Mouse (Mus musculus) hindbrain, embryonic 13.5 days (tissue): ENCODE measurements around the gene Smad9. TPM values are rescaled to one million over a fixed set of nuclear protein-coding genes. Genes with fewer than 3 reads are reported as not detected.
A peak's percentile ranks its signal among the peaks of the same experiment; 100 is the strongest.

Experiments used
- ATAC-seq: fragments of 200-750 bp; cut with Nextera tagmentation; 2 replicates; pipeline ENCODE4 v1.8.0; 2017; ENCODE audit warnings: moderate TSS enrichment; ENCODE audit not compliant: low FRiP score
- H3K27ac ChIP-seq: fragments of 300-500 bp; sonication (generic); 2 replicates; pipeline ENCODE4 v1.5.1; 2015; ENCODE audit warnings: inconsistent platforms, mild to moderate bottlenecking, moderate library complexity
- H3K27me3 ChIP-seq: fragments of 300-500 bp; sonication (generic); 2 replicates; pipeline ENCODE4 v1.6.1; 2015; ENCODE audit warnings: mild to moderate bottlenecking, inconsistent platforms
- H3K36me3 ChIP-seq: fragments of 300-500 bp; sonication (generic); 2 replicates; pipeline ENCODE4 v1.6.1; 2015; ENCODE audit warnings: mild to moderate bottlenecking, inconsistent platforms
- H3K4me1 ChIP-seq: fragments of 300-500 bp; sonication (generic); replicated peaks from 2 replicates; pipeline ENCODE4 v1.6.1; 2015; ENCODE audit warnings: inconsistent platforms
- H3K4me2 ChIP-seq: fragments of 300-500 bp; sonication (generic); 2 replicates; pipeline ENCODE4 v1.6.1; 2015; ENCODE audit warnings: inconsistent platforms, mild to moderate bottlenecking, moderate library complexity
- H3K4me3 ChIP-seq: fragments of 300-500 bp; sonication (generic); 2 replicates; pipeline ENCODE4 v1.5.1; 2015; ENCODE audit warnings: mild to moderate bottlenecking, inconsistent platforms
- H3K9ac ChIP-seq: fragments of 300-500 bp; sonication (generic); 2 replicates; pipeline ENCODE4 v1.6.1; 2015; ENCODE audit warnings: mild to moderate bottlenecking, inconsistent platforms
- H3K9me3 ChIP-seq: fragments of 300-500 bp; sonication (generic); 2 replicates; pipeline ENCODE4 v1.6.1; 2016; ENCODE audit warnings: inconsistent platforms
- WGBS: fragments of 180-500 bp; shearing (Covaris S2); methylation state at CpG from one replicate; pipeline ENCODE4 v1.1.7; 2015; 5-methylcytosine and 5-hydroxymethylcytosine counted together
- polyA plus RNA-seq: library from polyadenylated mRNA; unstranded; fragments of >200 nt; fragmentation: Nextera tagmentation; extraction: Ambion mirVana; gene quantifications from 2 replicates; pipeline ENCODE4 v1.2.1, GENCODE M21; 2015

The Smad9 gene
- polyA plus RNA-seq, 1 experiment from 2014 or later = 0.48 TPM

GRCm38 (mm10) chr3:54795379-54795778 lies 40.0 kb downstream of the Smad9 start:
- H3K9ac ChIP-seq = no peak overlapping the region
- 0 out of 2 replicates have a peak, but pooled peaks cover 12% of the 10 kb centered on the region for H3K9me3 ChIP-seq
- 95% methylated on average over 5 of the region's 5 CpGs for WGBS
- peaks cover 3% of the 10 kb centered on the region for H3K36me3 ChIP-seq
- H3K4me3 ChIP-seq = no peak overlapping the region
- H3K4me2 ChIP-seq = no peak overlapping the region
- no peak overlapping the region for H3K27ac ChIP-seq
- ATAC-seq = no peak
- H3K4me1 ChIP-seq = peaks cover 3% of the 10 kb centered on the region
- no peaks in the 10 kb centered on the region for H3K27me3 ChIP-seq

- H3K4me2 ChIP-seq = no peak overlapping the region
- H3K9me3 ChIP-seq = 0 out of 2 replicates have a peak, but pooled peaks cover 12% of the 10 kb centered on the region
- H3K4me1 ChIP-seq = peaks cover 3% of the 10 kb centered on the region
- H3K4me3 ChIP-seq = no peak overlapping the region
- WGBS = 97% methylated on average over 1 of the region's 1 CpGs
- peaks cover 3% of the 10 kb centered on the region for H3K36me3 ChIP-seq
- H3K27me3 ChIP-seq = no peaks in the 10 kb centered on the region
- H3K9ac ChIP-seq = no peak overlapping the region
- ATAC-seq = no peak
- H3K27ac ChIP-seq = no peak overlapping the region
Observed at GRCm38 (mm10) chr3:54795806-54796205, 40.4 kb downstream of the Smad9 start.

- no peak overlapping the region for H3K9ac ChIP-seq
- no peak overlapping the region for H3K4me3 ChIP-seq
- 0 out of 2 replicates have a peak, but pooled peaks have one; percentile 52 for ATAC-seq
- no peak overlapping the region for H3K4me2 ChIP-seq
- H3K36me3 ChIP-seq = peaks cover 8% of the 10 kb centered on the region
- H3K27ac ChIP-seq = no peak overlapping the region
- H3K4me1 ChIP-seq = peaks cover 3% of the 10 kb centered on the region
- no peaks in the 10 kb centered on the region for H3K27me3 ChIP-seq
- 37% methylated on average over 16 of the region's 16 CpGs for WGBS
- H3K9me3 ChIP-seq = 0 out of 2 replicates have a peak, but pooled peaks cover 12% of the 10 kb centered on the region
Observed at GRCm38 (mm10) chr3:54797211-54797610, 41.8 kb downstream of the Smad9 start.

GRCm38 (mm10) chr3:54803713-54804112 lies 48.3 kb downstream of the Smad9 start:
- WGBS = 98% methylated on average over 8 of the region's 8 CpGs
- Histone ChIP-seq H3K4me2 (no peak overlapping the region), H3K27ac (no peak overlapping the region), H3K4me3 (no peak overlapping the region), H3K9ac (no peak overlapping the region), H3K9me3 (no peaks in the 10 kb centered on the region), H3K36me3 (peaks cover 28% of the 10 kb centered on the region), H3K27me3 (no peaks in the 10 kb centered on the region), H3K4me1 (peaks cover 19% of the 10 kb centered on the region)
- no peak for ATAC-seq

GRCm38 (mm10) chr3:54807061-54807661 lies 51.8 kb downstream of the Smad9 start:
- peak; percentile 74 for ATAC-seq
- Histone ChIP-seq H3K4me3 (peak overlapping the region; percentile 67), H3K9ac (peak overlapping the region; percentile 97), H3K9me3 (no peaks in the 10 kb centered on the region), H3K4me2 (peak overlapping the region; percentile 70), H3K27ac (peak overlapping the region; percentile 96), H3K27me3 (peaks cover 2% of the 10 kb centered on the region; the same call in 1 of the 2 replicates), H3K4me1 (peaks cover 19% of the 10 kb centered on the region), H3K36me3 (peaks cover 24% of the 10 kb centered on the region)
- WGBS = under 1% methylated on average over 56 of the region's 56 CpGs

GRCm38 (mm10) chr3:54807666-54808217 lies 52.4 kb downstream of the Smad9 start, which contains the start of gene Rfxap:
Gene Rfxap, minus strand, starts transcription at chr3:54807791.
- Histone ChIP-seq H3K4me2 (peak within 1 kb of the TSS; percentile 70), H3K27ac (peak within 1 kb of the TSS; percentile 96), H3K36me3 (peaks cover 22% of the 10 kb centered on the region), H3K9ac (peak within 1 kb of the TSS; percentile 97), H3K27me3 (peaks cover 2% of the 10 kb centered on the region; the same call in 1 of the 2 replicates), H3K4me1 (peaks cover 19% of the 10 kb centered on the region), H3K9me3 (no peaks in the 10 kb centered on the region), H3K4me3 (peak within 1 kb of the TSS; percentile 67)
- WGBS = 0% methylated on average over 52 of the region's 52 CpGs
- ATAC-seq = peak; percentile 95

- H3K4me1 ChIP-seq = peaks cover 19% of the 10 kb centered on the region
- H3K36me3 ChIP-seq = peaks cover 9% of the 10 kb centered on the region
- H3K4me3 ChIP-seq = no peak overlapping the region
- H3K9me3 ChIP-seq = no peaks in the 10 kb centered on the region
- peaks cover 2% of the 10 kb centered on the region; the same call in 1 of the 2 replicates for H3K27me3 ChIP-seq
- no peak overlapping the region for H3K4me2 ChIP-seq
- ATAC-seq = no peak
- no peak overlapping the region for H3K9ac ChIP-seq
- no peak overlapping the region for H3K27ac ChIP-seq
- WGBS = 73% methylated on average over 5 of the region's 5 CpGs
Observed at GRCm38 (mm10) chr3:54809111-54809510, 53.7 kb downstream of the Smad9 start.

- WGBS = 57% methylated on average over 1 of the region's 1 CpGs
- no peak for ATAC-seq
- Histone ChIP-seq H3K27me3 (peaks cover 2% of the 10 kb centered on the region; the same call in 1 of the 2 replicates), H3K36me3 (no peaks in the 10 kb centered on the region), H3K4me1 (peaks cover 2% of the 10 kb centered on the region), H3K4me3 (no peak overlapping the region), H3K27ac (no peak overlapping the region), H3K9ac (no peak overlapping the region), H3K9me3 (no peaks in the 10 kb centered on the region), H3K4me2 (no peak overlapping the region)
Observed at GRCm38 (mm10) chr3:54811616-54812015, 56.2 kb downstream of the Smad9 start.

GRCm38 (mm10) chr3:54813418-54813988 lies 58.1 kb downstream of the Smad9 start:
- Histone ChIP-seq H3K4me2 (no peak overlapping the region), H3K9ac (no peak overlapping the region)
- no peak for ATAC-seq

GRCm38 (mm10) chr3:54814622-54815021 lies 59.2 kb downstream of the Smad9 start:
- H3K9me3 ChIP-seq = no peaks in the 10 kb centered on the region
- no peak overlapping the region for H3K4me2 ChIP-seq
- no peak overlapping the region for H3K4me3 ChIP-seq
- no peaks in the 10 kb centered on the region for H3K36me3 ChIP-seq
- no peak for ATAC-seq
- H3K9ac ChIP-seq = no peak overlapping the region
- no peak overlapping the region for H3K27ac ChIP-seq
- H3K27me3 ChIP-seq = no peaks in the 10 kb centered on the region
- H3K4me1 ChIP-seq = no peaks in the 10 kb centered on the region
- 86% methylated on average over 6 of the region's 6 CpGs for WGBS

More at GRCm38 (mm10) chr3:54813418-54813988, 58.1 kb downstream of the Smad9 start:
- Histone ChIP-seq H3K9me3 (no peaks in the 10 kb centered on the region), H3K27me3 (peaks cover 2% of the 10 kb centered on the region; the same call in 1 of the 2 replicates), H3K27ac (no peak overlapping the region), H3K4me3 (no peak overlapping the region), H3K4me1 (no peaks in the 10 kb centered on the region), H3K36me3 (no peaks in the 10 kb centered on the region)
- WGBS = 73% methylated on average over 6 of the region's 6 CpGs

- Histone ChIP-seq H3K9ac (no peak overlapping the region), H3K9me3 (no peaks in the 10 kb centered on the region), H3K4me3 (no peak overlapping the region), H3K36me3 (no peaks in the 10 kb centered on the region), H3K27ac (no peak overlapping the region), H3K4me1 (no peaks in the 10 kb centered on the region), H3K4me2 (no peak overlapping the region), H3K27me3 (no peaks in the 10 kb centered on the region)
- ATAC-seq = no peak
- WGBS = 22% methylated on average over 3 of the region's 3 CpGs
Observed at GRCm38 (mm10) chr3:54815292-54815691, 59.9 kb downstream of the Smad9 start.

- ATAC-seq = no peak
Observed at GRCm38 (mm10) chr3:54822526-54822925, 67.1 kb downstream of the Smad9 start.

More at GRCm38 (mm10) chr3:54822526-54822925, 67.1 kb downstream of the Smad9 start:
- Histone ChIP-seq H3K9ac (no peak overlapping the region), H3K27me3 (no peaks in the 10 kb centered on the region), H3K9me3 (no peaks in the 10 kb centered on the region), H3K4me2 (no peak overlapping the region), H3K36me3 (no peaks in the 10 kb centered on the region), H3K27ac (no peak overlapping the region), H3K4me1 (no peaks in the 10 kb centered on the region), H3K4me3 (no peak overlapping the region)
- 78% methylated on average over 5 of the region's 5 CpGs for WGBS
